Mouse (Mus musculus): ENCODE data around the gene Satl1.
"Not testable (repeated sequence)": the region's sequence is repeated elsewhere in the genome, so short reads cannot be mapped to it uniquely, and the experiment has no call there.

GRCm38 (mm10) chrX:112422998-112423397, 16.4 kb upstream of the Satl1 start:
- TF ChIP-seq CTCF (IDR thresholded peaks at IDR 0.05; ENCODE audit: control insufficient read depth, insufficient read depth, insufficient replicate concordance, low read depth, low read length); POLR2A (IDR thresholded peaks at IDR 0.05; ENCODE audit: control insufficient read depth, low read depth, low read length): not testable (repeated sequence)

All from testis, adult 2 months (tissue).